ENCODE assay signal across 1 mouse cellular context in genomic region chr9:21428178-21428577, GRCm38 (mm10).
TF ChIP-seq lines count a peak whose summit lies in the region.

No protein-coding gene starts in this region.

TF ChIP-seq in myocyte, 11 proteins besides CTCF, POLR2A, EP300 and RAD21 (continued from another document):
- TF ChIP-seq MYOG (IDR thresholded peaks at IDR 0.05; ENCODE audit: control insufficient read depth in 1 of 3, insufficient read depth in 1 of 3, insufficient read length in 2 of 3, low read depth in 2 of 3): no peak
